Comparison of ENCODE assay signal across 16 mouse cellular contexts in the genomic region with DNA sequence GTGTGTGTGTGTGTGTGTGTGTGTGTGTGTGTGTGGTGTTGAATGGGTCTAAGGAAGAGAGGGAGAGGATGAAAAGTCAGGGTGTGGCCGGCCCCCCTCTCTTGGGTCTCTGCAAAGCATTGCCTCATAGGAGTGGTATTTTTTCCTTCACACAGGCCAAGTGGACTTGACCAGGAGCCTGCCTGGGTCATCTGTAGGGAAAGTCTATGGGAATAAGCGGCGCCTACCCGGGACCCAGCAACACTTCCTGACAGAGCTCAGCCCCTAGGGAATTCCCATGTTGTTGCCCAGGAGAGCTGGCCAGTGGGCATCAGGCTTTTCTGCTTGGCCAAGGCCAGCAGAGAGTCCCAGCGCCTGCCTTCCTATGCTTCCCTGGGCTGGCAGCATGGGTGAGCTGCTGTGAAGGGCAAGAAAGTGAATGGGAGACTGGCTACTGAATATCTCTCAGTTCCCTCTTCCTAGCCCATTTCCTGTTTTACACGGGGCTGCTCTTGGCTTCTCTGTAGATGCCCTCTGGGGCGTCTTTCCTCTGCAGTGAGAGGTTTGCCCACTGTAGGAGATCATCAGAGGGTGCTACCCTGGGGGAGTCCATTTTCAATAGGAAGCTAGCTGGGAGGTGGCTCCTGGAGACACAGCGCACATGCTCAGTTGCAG. TPM values are rescaled to one million over a fixed set of nuclear protein-coding genes. Genes with fewer than 3 reads are reported as not detected.
A peak's percentile ranks its signal among the peaks of the same experiment; 100 is the strongest.
DNase-seq lines count a peak whose midpoint lies in the region; ATAC-seq lines count a peak whose summit lies in the region.
"Had no signal": no experiment of that assay in that cellular context is flagged by ENCODE, and none has a peak within 500 bp of the region (broad histone marks: within the 10 kb centered on the region; RNA-seq: fewer than 3 reads in every experiment).

No protein-coding gene starts in this region.

- H3K4me1 ChIP-seq in heart, embryonic 10.5 days, result peaks cover 4% of the 10 kb centered on the region; the same call in 1 of the 2 replicates
- H3K4me1 ChIP-seq in heart, embryonic 11.5 days (ENCODE audit: control insufficient read depth, insufficient read depth, low read length), result no peaks in the 10 kb centered on the region
- no peaks in the 10 kb centered on the region for H3K4me1 ChIP-seq in midbrain, embryonic 11.5 days (ENCODE audit: control insufficient read depth, insufficient read depth, low read length)
- H3K4me1 ChIP-seq: embryonic facial prominence, embryonic 13.5 days; neural tube, embryonic 13.5 days had no signal

- no peaks in the 10 kb centered on the region for H3K27me3 ChIP-seq in heart, embryonic 10.5 days (ENCODE audit: insufficient read depth, poor library complexity, severe bottlenecking)
- no peaks in the 10 kb centered on the region for H3K27me3 ChIP-seq in heart, embryonic 11.5 days (ENCODE audit: control insufficient read depth, insufficient read depth, low read length)
- H3K27me3 ChIP-seq in midbrain, embryonic 11.5 days (ENCODE audit: control insufficient read depth, insufficient read depth, low read length), result no peaks in the 10 kb centered on the region
- H3K27me3 ChIP-seq: embryonic facial prominence, embryonic 13.5 days; neural tube, embryonic 13.5 days had no signal

- H3K36me3 ChIP-seq in heart, embryonic 10.5 days, result no peaks in the 10 kb centered on the region
- H3K36me3 ChIP-seq in heart, embryonic 11.5 days (ENCODE audit: control insufficient read depth, insufficient read depth, low read length), result no peaks in the 10 kb centered on the region
- H3K36me3 ChIP-seq in midbrain, embryonic 11.5 days (ENCODE audit: control insufficient read depth, insufficient read depth, low read length), result no peaks in the 10 kb centered on the region
- H3K36me3 ChIP-seq: embryonic facial prominence, embryonic 13.5 days; forebrain, embryonic 10.5 days; neural tube, embryonic 13.5 days had no signal

- 69% methylated on average over 8 of the region's 8 CpGs for WGBS in heart, embryonic 10.5 days
- 73% methylated on average over 8 of the region's 8 CpGs for WGBS in heart, embryonic 11.5 days (ENCODE audit: insufficient replicate concordance)
- 83% methylated on average over 8 of the region's 8 CpGs for WGBS in midbrain, embryonic 11.5 days

- ATAC-seq in heart, embryonic 11.5 days (replicated peaks; ENCODE audit: insufficient number of reproducible peaks, low FRiP score, low TSS enrichment), result no peak
- peak; percentile 83 for ATAC-seq in granulocyte monocyte progenitor cell, adult 5-6 weeks (replicated peaks; ENCODE audit: poor library complexity, severe bottlenecking)
- ATAC-seq in megakaryocyte progenitor cell, adult 5-6 weeks (replicated peaks; ENCODE audit: poor library complexity), result peak; percentile 82
- ATAC-seq in midbrain, embryonic 11.5 days (ENCODE audit: low FRiP score), result no peak
- ATAC-seq: hindbrain, postnatal 0 days had no signal

- H3K27ac ChIP-seq in heart, embryonic 10.5 days, result peak overlapping the region; percentile 17; the same call in 1 of the 2 replicates
- no peak overlapping the region for H3K27ac ChIP-seq in heart, embryonic 11.5 days (ENCODE audit: low read depth, low read length)
- no peak overlapping the region for H3K27ac ChIP-seq in midbrain, embryonic 11.5 days (ENCODE audit: low read depth, low read length)
- H3K27ac ChIP-seq: embryonic facial prominence, embryonic 13.5 days; forebrain, embryonic 10.5 days; hindbrain, postnatal 0 days; neural tube, embryonic 13.5 days had no signal

- H3K4me3 ChIP-seq in heart, embryonic 10.5 days, result no peak overlapping the region
- H3K4me3 ChIP-seq in heart, embryonic 11.5 days (ENCODE audit: low read depth, low read length), result no peak overlapping the region
- H3K4me3 ChIP-seq in midbrain, embryonic 11.5 days (ENCODE audit: low read depth, low read length), result no peak overlapping the region
- H3K4me3 ChIP-seq: embryonic facial prominence, embryonic 13.5 days; forebrain, embryonic 10.5 days; neural tube, embryonic 13.5 days had no signal

- no peak for DNase-seq in heart, embryonic 10.5 days (ENCODE audit: low spot score)
- peak; percentile 5 for DNase-seq in A20 (ENCODE audit: low read depth, low spot score)
- DNase-seq in adrenal gland, adult 8-10 months, result no peak
- no peak for DNase-seq in midbrain, embryonic 11.5 days (ENCODE audit: low spot score, missing footprints)
- DNase-seq in gastrocnemius, postnatal 25 days, result no peak
- DNase-seq: kidney, adult 2 months; kidney, postnatal 36 days; right cerebral cortex, postnatal 25 days; thymus, adult 2 months had no signal

- no peaks in the 10 kb centered on the region for H3K9me3 ChIP-seq in heart, embryonic 10.5 days
- H3K9me3 ChIP-seq in heart, embryonic 11.5 days (replicated peaks; ENCODE audit: control insufficient read depth, low read length), result no peaks in the 10 kb centered on the region
- no peaks in the 10 kb centered on the region for H3K9me3 ChIP-seq in midbrain, embryonic 11.5 days (ENCODE audit: control insufficient read depth, low read length)
- H3K9me3 ChIP-seq: embryonic facial prominence, embryonic 13.5 days; neural tube, embryonic 13.5 days had no signal

- no peak overlapping the region for H3K4me2 ChIP-seq in heart, embryonic 11.5 days
- H3K4me2 ChIP-seq in midbrain, embryonic 11.5 days, result no peak overlapping the region
- H3K4me2 ChIP-seq: embryonic facial prominence, embryonic 13.5 days; neural tube, embryonic 13.5 days had no signal

- no peak overlapping the region for H3K9ac ChIP-seq in heart, embryonic 11.5 days (ENCODE audit: low read depth, low read length)
- H3K9ac ChIP-seq in midbrain, embryonic 11.5 days (ENCODE audit: low read length), result no peak overlapping the region
- H3K9ac ChIP-seq: embryonic facial prominence, embryonic 13.5 days; neural tube, embryonic 13.5 days had no signal

RNA-seq across cellular contexts. Expression of a gene that starts 41.8 kb away (rescaled TPM):
- polyA plus RNA-seq in heart, embryonic 10.5 days (2016; fragmentation: Nextera tagmentation; extraction: Ambion mirVana), result 92.1 and 96.5 TPM in 2 replicates
- polyA plus RNA-seq in heart, embryonic 11.5 days (2014; fragmentation: Nextera tagmentation; extraction: Ambion mirVana), result 71.3 and 100 TPM in 2 replicates
- total RNA-seq in granulocyte monocyte progenitor cell, adult 5-6 weeks (2014; fragmentation: Nextera tagmentation), result 6.0 and 10.6 TPM in 2 replicates
- 6.2 and 8.9 TPM in 2 replicates for total RNA-seq in granulocyte monocyte progenitor cell, adult 5-6 weeks (2017)
- 8.6 and 10.3 TPM in 2 replicates for total RNA-seq in megakaryocyte progenitor cell, adult 5-6 weeks (2015)
- 9.5 and 12.5 TPM in 2 replicates for total RNA-seq in megakaryocyte progenitor cell, adult 5-6 weeks (2017)
- 100 to 1,000 TPM; 177 to 201 (median 190) TPM for total RNA-seq in adrenal gland, adult 8-10 months (2022)
- polyA plus RNA-seq in midbrain, embryonic 11.5 days (2014; fragmentation: Nextera tagmentation; extraction: Ambion mirVana), result 285 and 288 TPM in 2 replicates
- total RNA-seq in gastrocnemius, postnatal 25 days (2021), result 10 to 100 TPM; 11.4 to 14.1 TPM

Comparison
In these comparisons a context has a peak if more than half of its experiments do, and no peak if none do; other contexts are left out.
1. ATAC-seq: peak in granulocyte monocyte progenitor cell, adult 5-6 weeks (single experiment) and megakaryocyte progenitor cell, adult 5-6 weeks (single experiment); none in heart, embryonic 11.5 days (single experiment) and midbrain, embryonic 11.5 days (single experiment).
2. RNA of a gene that starts 41.8 kb away (total RNA-seq): 177 to 201 TPM in adrenal gland, adult 8-10 months; 11.4 to 14.1 TPM in gastrocnemius, postnatal 25 days, 8.6 to 12.5 TPM in megakaryocyte progenitor cell, adult 5-6 weeks and 6.0 to 10.6 TPM in granulocyte monocyte progenitor cell, adult 5-6 weeks; every median in the first group is over 10 times any median in the second.